Mouse (Mus musculus) neural tube, embryonic 15.5 days (tissue): ENCODE results near the gene Hps4. TPM values are rescaled to one million over a fixed set of nuclear protein-coding genes. Genes with fewer than 3 reads are reported as not detected.
"Not testable (repeated sequence)": the region's sequence is repeated elsewhere in the genome, so short reads cannot be mapped to it uniquely, and the experiment has no call there.

Experiments used
- ATAC-seq: fragments of 200-750 bp; cut with Nextera tagmentation; 2 replicates; pipeline ENCODE4 v1.8.0; 2017; ENCODE audit warnings: mild to moderate bottlenecking, moderate TSS enrichment, moderate library complexity; ENCODE audit not compliant: low FRiP score
- H3K27ac ChIP-seq: fragments of 300-500 bp; sonication (generic); replicated peaks from 2 replicates; pipeline ENCODE4 v1.5.1; 2015; ENCODE audit warnings: mild to moderate bottlenecking, inconsistent platforms
- H3K27me3 ChIP-seq: fragments of 300-500 bp; sonication (generic); replicated peaks from 2 replicates; pipeline ENCODE4 v1.6.1; 2015; ENCODE audit warnings: inconsistent platforms
- H3K36me3 ChIP-seq: fragments of 300-500 bp; sonication (generic); 2 replicates; pipeline ENCODE4 v1.6.1; 2015; ENCODE audit warnings: inconsistent platforms
- H3K4me1 ChIP-seq: fragments of 300-500 bp; sonication (generic); 2 replicates; pipeline ENCODE4 v1.6.1; 2015; ENCODE audit warnings: inconsistent platforms
- H3K4me2 ChIP-seq: fragments of 300-500 bp; sonication (generic); 2 replicates; pipeline ENCODE4 v1.6.1; 2015; ENCODE audit warnings: inconsistent platforms, mild to moderate bottlenecking, moderate library complexity
- H3K4me3 ChIP-seq: fragments of 300-500 bp; sonication (generic); replicated peaks from 2 replicates; pipeline ENCODE4 v1.5.1; 2015; ENCODE audit warnings: mild to moderate bottlenecking, inconsistent platforms
- H3K9ac ChIP-seq: fragments of 300-500 bp; sonication (generic); replicated peaks from 2 replicates; pipeline ENCODE4 v1.6.1; 2015; ENCODE audit warnings: mild to moderate bottlenecking, inconsistent platforms
- H3K9me3 ChIP-seq: fragments of 300-500 bp; sonication (generic); replicated peaks from 2 replicates; pipeline ENCODE4 v1.6.1; 2016; ENCODE audit warnings: inconsistent platforms
- WGBS: fragments of 180-500 bp; shearing (Covaris S2); methylation state at CpG from one replicate; pipeline ENCODE4 v1.1.7; 2015; ENCODE audit warnings: mixed read lengths; 5-methylcytosine and 5-hydroxymethylcytosine counted together
- polyA plus RNA-seq: library from polyadenylated mRNA; unstranded; fragments of >200 nt; fragmentation: Nextera tagmentation; extraction: Ambion mirVana; gene quantifications from 2 replicates; pipeline ENCODE4 v1.2.1, GENCODE M21; 2015

Hps4 gene
- polyA plus RNA-seq, 1 experiment from 2014 or later, result 37.4 TPM

- Histone ChIP-seq H3K27me3 (no peaks in the 10 kb centered on the region), H3K27ac (no peak overlapping the region), H3K9ac (no peak overlapping the region), H3K36me3 (no peaks in the 10 kb centered on the region), H3K4me1 (peaks cover 10% of the 10 kb centered on the region; the same call in 1 of the 2 replicates), H3K9me3 (no peaks in the 10 kb centered on the region), H3K4me3 (no peak overlapping the region), H3K4me2 (no peak overlapping the region)
- no peak for ATAC-seq
- 93% methylated on average over 4 of the region's 4 CpGs for WGBS
Observed at GRCm38 (mm10) chr5:112301694-112302093, 41.2 kb upstream of the Hps4 start.

GRCm38 (mm10) chr5:112302310-112302709 is 40.6 kb upstream of the Hps4 start:
- 89% methylated on average over 5 of the region's 5 CpGs for WGBS
- ATAC-seq, result no peak

GRCm38 (mm10) chr5:112305842-112306241 is 37.0 kb upstream of the Hps4 start:
- Histone ChIP-seq H3K4me3 (no peak overlapping the region), H3K36me3 (peaks cover 33% of the 10 kb centered on the region), H3K27me3 (no peaks in the 10 kb centered on the region), H3K9me3 (no peaks in the 10 kb centered on the region), H3K4me2 (no peak overlapping the region), H3K4me1 (peaks cover 5% of the 10 kb centered on the region; the same call in 1 of the 2 replicates), H3K9ac (no peak overlapping the region), H3K27ac (no peak overlapping the region)
- 67% methylated on average over 5 of the region's 5 CpGs for WGBS
- no peak for ATAC-seq

More at GRCm38 (mm10) chr5:112302310-112302709, 40.6 kb upstream of the Hps4 start:
- H3K27ac ChIP-seq, result no peak overlapping the region
- H3K4me3 ChIP-seq, result no peak overlapping the region
- H3K9ac ChIP-seq, result no peak overlapping the region
- H3K4me1 ChIP-seq, result peaks cover 10% of the 10 kb centered on the region; the same call in 1 of the 2 replicates
- H3K36me3 ChIP-seq, result 0 out of 2 replicates have a peak, but pooled peaks cover under 1% of the 10 kb centered on the region
- H3K9me3 ChIP-seq, result no peaks in the 10 kb centered on the region
- H3K4me2 ChIP-seq, result no peak overlapping the region
- no peaks in the 10 kb centered on the region for H3K27me3 ChIP-seq

- Histone ChIP-seq H3K4me3 (no peak overlapping the region), H3K4me2 (no peak overlapping the region), H3K9me3 (no peaks in the 10 kb centered on the region), H3K27ac (no peak overlapping the region), H3K27me3 (no peaks in the 10 kb centered on the region), H3K36me3 (peaks cover 44% of the 10 kb centered on the region), H3K4me1 (no peaks in the 10 kb centered on the region; the same call in 1 of the 2 replicates), H3K9ac (no peak overlapping the region)
- no peak for ATAC-seq
- 65% methylated on average over 11 of the region's 11 CpGs for WGBS
Observed at GRCm38 (mm10) chr5:112313222-112313885, 29.5 kb upstream of the Hps4 start.

GRCm38 (mm10) chr5:112316468-112316867 is 26.4 kb upstream of the Hps4 start:
- ATAC-seq, result no peak
- H3K9me3 ChIP-seq, result no peaks in the 10 kb centered on the region
- no peak overlapping the region for H3K4me3 ChIP-seq
- 0 out of 2 replicates have a peak, but pooled peaks cover 3% of the 10 kb centered on the region for H3K27me3 ChIP-seq
- H3K4me2 ChIP-seq, result no peak overlapping the region
- no peaks in the 10 kb centered on the region; the same call in 1 of the 2 replicates for H3K4me1 ChIP-seq
- no peak overlapping the region for H3K9ac ChIP-seq
- H3K27ac ChIP-seq, result no peak overlapping the region
- WGBS, result 82% methylated on average over 5 of the region's 5 CpGs
- H3K36me3 ChIP-seq, result peaks cover 15% of the 10 kb centered on the region

- H3K4me1 ChIP-seq, result no peaks in the 10 kb centered on the region; the same call in 1 of the 2 replicates
- WGBS, result 58% methylated on average over 5 of the region's 5 CpGs
- no peak overlapping the region for H3K4me3 ChIP-seq
- peaks cover 15% of the 10 kb centered on the region for H3K36me3 ChIP-seq
- H3K27me3 ChIP-seq, result 0 out of 2 replicates have a peak, but pooled peaks cover 5% of the 10 kb centered on the region
- H3K4me2 ChIP-seq, result no peak overlapping the region
- no peak overlapping the region for H3K27ac ChIP-seq
- no peak overlapping the region for H3K9ac ChIP-seq
- no peaks in the 10 kb centered on the region for H3K9me3 ChIP-seq
- ATAC-seq, result no peak
Observed at GRCm38 (mm10) chr5:112317328-112317727, 25.6 kb upstream of the Hps4 start.

- not testable (repeated sequence) for H3K4me1 ChIP-seq, H3K9ac ChIP-seq, H3K4me3 ChIP-seq, ATAC-seq, H3K27ac ChIP-seq, H3K9me3 ChIP-seq, H3K4me2 ChIP-seq, H3K27me3 ChIP-seq
- WGBS, result 66% methylated on average over 2 of the region's 2 CpGs
- H3K36me3 ChIP-seq, result peaks cover 10% of the 10 kb centered on the region
Observed at GRCm38 (mm10) chr5:112319343-112319742, 23.5 kb upstream of the Hps4 start.

GRCm38 (mm10) chr5:112320379-112320778 is 22.5 kb upstream of the Hps4 start:
- ATAC-seq, result no peak
- 84% methylated on average over 5 of the region's 5 CpGs for WGBS
- peaks cover 2% of the 10 kb centered on the region for H3K36me3 ChIP-seq
- H3K27ac ChIP-seq, result no peak overlapping the region
- H3K27me3 ChIP-seq, result 0 out of 2 replicates have a peak, but pooled peaks cover 5% of the 10 kb centered on the region
- H3K4me3 ChIP-seq, result no peak overlapping the region
- no peaks in the 10 kb centered on the region for H3K9me3 ChIP-seq
- no peak overlapping the region for H3K9ac ChIP-seq
- H3K4me2 ChIP-seq, result no peak overlapping the region
- H3K4me1 ChIP-seq, result peaks cover 8% of the 10 kb centered on the region

- H3K36me3 ChIP-seq, result no peaks in the 10 kb centered on the region
- no peak overlapping the region for H3K9ac ChIP-seq
- peaks cover 12% of the 10 kb centered on the region for H3K4me1 ChIP-seq
- no peak overlapping the region for H3K4me2 ChIP-seq
- no peak overlapping the region for H3K27ac ChIP-seq
- H3K4me3 ChIP-seq, result no peak overlapping the region
- H3K27me3 ChIP-seq, result 0 out of 2 replicates have a peak, but pooled peaks cover 5% of the 10 kb centered on the region
- no peak for ATAC-seq
- 79% methylated on average over 6 of the region's 6 CpGs for WGBS
- no peaks in the 10 kb centered on the region for H3K9me3 ChIP-seq
Observed at GRCm38 (mm10) chr5:112320936-112321335, 21.9 kb upstream of the Hps4 start.

GRCm38 (mm10) chr5:112321376-112321775 is 21.5 kb upstream of the Hps4 start:
- Histone ChIP-seq H3K9me3 (no peaks in the 10 kb centered on the region), H3K4me3 (no peak overlapping the region), H3K27me3 (0 out of 2 replicates have a peak, but pooled peaks cover 5% of the 10 kb centered on the region), H3K27ac (no peak overlapping the region), H3K9ac (no peak overlapping the region), H3K4me2 (no peak overlapping the region), H3K4me1 (peaks cover 12% of the 10 kb centered on the region), H3K36me3 (no peaks in the 10 kb centered on the region)
- 80% methylated on average over 4 of the region's 4 CpGs for WGBS
- ATAC-seq, result no peak

GRCm38 (mm10) chr5:112323246-112323645 is 19.6 kb upstream of the Hps4 start:
- Histone ChIP-seq H3K4me1 (peaks cover 29% of the 10 kb centered on the region), H3K27ac (no peak overlapping the region), H3K36me3 (0 out of 2 replicates have a peak, but pooled peaks cover 2% of the 10 kb centered on the region), H3K27me3 (0 out of 2 replicates have a peak, but pooled peaks cover 5% of the 10 kb centered on the region), H3K4me3 (no peak overlapping the region), H3K9me3 (no peaks in the 10 kb centered on the region), H3K4me2 (no peak overlapping the region), H3K9ac (no peak overlapping the region)
- ATAC-seq, result no peak
- WGBS, result 88% methylated on average over 6 of the region's 6 CpGs
